Mouse (Mus musculus) neural tube, embryonic 15.5 days (tissue): ENCODE measurements around the gene Triap1. TPM values are rescaled to one million over a fixed set of nuclear protein-coding genes. Genes with fewer than 3 reads are reported as not detected.

Source experiments
- ATAC-seq: fragments of 200-750 bp; cut with Nextera tagmentation; 2 replicates; pipeline ENCODE4 v1.8.0; 2017; ENCODE audit warnings: mild to moderate bottlenecking, moderate TSS enrichment, moderate library complexity; ENCODE audit not compliant: low FRiP score
- H3K27ac ChIP-seq: fragments of 300-500 bp; sonication (generic); replicated peaks from 2 replicates; pipeline ENCODE4 v1.5.1; 2015; ENCODE audit warnings: mild to moderate bottlenecking, inconsistent platforms
- H3K27me3 ChIP-seq: fragments of 300-500 bp; sonication (generic); replicated peaks from 2 replicates; pipeline ENCODE4 v1.6.1; 2015; ENCODE audit warnings: inconsistent platforms
- H3K36me3 ChIP-seq: fragments of 300-500 bp; sonication (generic); 2 replicates; pipeline ENCODE4 v1.6.1; 2015; ENCODE audit warnings: inconsistent platforms
- H3K4me1 ChIP-seq: fragments of 300-500 bp; sonication (generic); 2 replicates; pipeline ENCODE4 v1.6.1; 2015; ENCODE audit warnings: inconsistent platforms
- H3K4me2 ChIP-seq: fragments of 300-500 bp; sonication (generic); 2 replicates; pipeline ENCODE4 v1.6.1; 2015; ENCODE audit warnings: inconsistent platforms, mild to moderate bottlenecking, moderate library complexity
- H3K4me3 ChIP-seq: fragments of 300-500 bp; sonication (generic); replicated peaks from 2 replicates; pipeline ENCODE4 v1.5.1; 2015; ENCODE audit warnings: mild to moderate bottlenecking, inconsistent platforms
- H3K9ac ChIP-seq: fragments of 300-500 bp; sonication (generic); replicated peaks from 2 replicates; pipeline ENCODE4 v1.6.1; 2015; ENCODE audit warnings: mild to moderate bottlenecking, inconsistent platforms
- H3K9me3 ChIP-seq: fragments of 300-500 bp; sonication (generic); replicated peaks from 2 replicates; pipeline ENCODE4 v1.6.1; 2016; ENCODE audit warnings: inconsistent platforms
- WGBS: fragments of 180-500 bp; shearing (Covaris S2); methylation state at CpG from one replicate; pipeline ENCODE4 v1.1.7; 2015; ENCODE audit warnings: mixed read lengths; 5-methylcytosine and 5-hydroxymethylcytosine counted together
- polyA plus RNA-seq: library from polyadenylated mRNA; unstranded; fragments of >200 nt; fragmentation: Nextera tagmentation; extraction: Ambion mirVana; gene quantifications from 2 replicates; pipeline ENCODE4 v1.2.1, GENCODE M21; 2015

Triap1 gene
- polyA plus RNA-seq, 1 experiment from 2014 or later: 56.8 TPM

- WGBS: 12% methylated on average over 36 of the region's 36 CpGs
- peak overlapping the region; percentile 95 for H3K9ac ChIP-seq
- no peaks in the 10 kb centered on the region for H3K27me3 ChIP-seq
- peaks cover 35% of the 10 kb centered on the region for H3K4me1 ChIP-seq
- peak overlapping the region; percentile 77 for H3K4me2 ChIP-seq
- peaks cover 44% of the 10 kb centered on the region for H3K36me3 ChIP-seq
- peak overlapping the region; percentile 91 for H3K27ac ChIP-seq
- peak overlapping the region; percentile 80 for H3K4me3 ChIP-seq
- ATAC-seq: peak; percentile 19
- H3K9me3 ChIP-seq: no peaks in the 10 kb centered on the region
These were observed 515 bp downstream of the Triap1 start for GRCm38 (mm10) chr5:115341314-115342165.

- peaks cover 34% of the 10 kb centered on the region for H3K4me1 ChIP-seq
- H3K4me2 ChIP-seq: peak overlapping the region; percentile 96
- no peak for ATAC-seq
- H3K9me3 ChIP-seq: no peaks in the 10 kb centered on the region
- peak overlapping the region; percentile 88; the same call in 1 of the 2 replicates for H3K9ac ChIP-seq
- H3K36me3 ChIP-seq: peaks cover 39% of the 10 kb centered on the region
- 0% methylated on average over 5 of the region's 5 CpGs for WGBS
- no peak overlapping the region for H3K27ac ChIP-seq
- H3K4me3 ChIP-seq: peak overlapping the region; percentile 93
- H3K27me3 ChIP-seq: no peaks in the 10 kb centered on the region
These were observed 6.5 kb downstream of the Triap1 start for GRCm38 (mm10) chr5:115347564-115347963.

- Histone ChIP-seq H3K27ac (peak within 1 kb of the TSS; percentile 89), H3K27me3 (no peaks in the 10 kb centered on the region), H3K4me3 (peak within 1 kb of the TSS; percentile 93), H3K4me2 (peak within 1 kb of the TSS; percentile 96), H3K4me1 (peaks cover 30% of the 10 kb centered on the region), H3K9ac (peak within 1 kb of the TSS; percentile 88), H3K9me3 (no peaks in the 10 kb centered on the region), H3K36me3 (peaks cover 27% of the 10 kb centered on the region)
- peak; percentile 94 for ATAC-seq
- under 1% methylated on average over 71 of the region's 74 CpGs for WGBS
These were observed 7.7 kb downstream of the Triap1 start, which contains the start of gene Cox6a1 for GRCm38 (mm10) chr5:115348546-115349224. Cox6a1 (minus strand) TSS chr5:115348981.

GRCm38 (mm10) chr5:115349225-115349555, 8.2 kb downstream of the Triap1 start:
- H3K36me3 ChIP-seq: peaks cover 22% of the 10 kb centered on the region
- H3K4me1 ChIP-seq: peaks cover 30% of the 10 kb centered on the region
- H3K4me3 ChIP-seq: peak overlapping the region; percentile 93
- WGBS: under 1% methylated on average over 18 of the region's 18 CpGs
- H3K27me3 ChIP-seq: no peaks in the 10 kb centered on the region
- H3K27ac ChIP-seq: peak overlapping the region; percentile 89
- peak overlapping the region; percentile 75 for H3K9ac ChIP-seq
- H3K9me3 ChIP-seq: no peaks in the 10 kb centered on the region
- peak overlapping the region; percentile 96 for H3K4me2 ChIP-seq
- ATAC-seq: peak; percentile 51

GRCm38 (mm10) chr5:115351348-115351747, 10.3 kb downstream of the Triap1 start:
- no peak for ATAC-seq
- Histone ChIP-seq H3K27ac (no peak overlapping the region), H3K4me1 (peaks cover 27% of the 10 kb centered on the region), H3K36me3 (0 out of 2 replicates have a peak, but pooled peaks cover 2% of the 10 kb centered on the region), H3K4me3 (no peak overlapping the region), H3K4me2 (no peak overlapping the region), H3K9ac (no peak overlapping the region), H3K27me3 (no peaks in the 10 kb centered on the region), H3K9me3 (no peaks in the 10 kb centered on the region)
- WGBS: 80% methylated on average over 5 of the region's 5 CpGs

- H3K9ac ChIP-seq: no peak overlapping the region
- no peaks in the 10 kb centered on the region for H3K27me3 ChIP-seq
- H3K36me3 ChIP-seq: no peaks in the 10 kb centered on the region
- H3K4me1 ChIP-seq: no peaks in the 10 kb centered on the region
- no peaks in the 10 kb centered on the region for H3K9me3 ChIP-seq
- WGBS: 66% methylated on average over 13 of the region's 13 CpGs
- no peak overlapping the region for H3K4me3 ChIP-seq
- ATAC-seq: no peak
- H3K27ac ChIP-seq: no peak overlapping the region
- H3K4me2 ChIP-seq: no peak overlapping the region
These were observed 14.0 kb downstream of the Triap1 start for GRCm38 (mm10) chr5:115355070-115355469.

GRCm38 (mm10) chr5:115358872-115359271, 17.8 kb downstream of the Triap1 start:
- Histone ChIP-seq H3K4me3 (no peak overlapping the region), H3K9me3 (no peaks in the 10 kb centered on the region), H3K4me2 (peak overlapping the region; percentile 21; the same call in 1 of the 2 replicates), H3K27me3 (no peaks in the 10 kb centered on the region), H3K4me1 (no peaks in the 10 kb centered on the region), H3K27ac (no peak overlapping the region), H3K9ac (no peak overlapping the region), H3K36me3 (no peaks in the 10 kb centered on the region)
- ATAC-seq: no peak
- WGBS: 4% methylated on average over 12 of the region's 12 CpGs

- no peaks in the 10 kb centered on the region for H3K27me3 ChIP-seq
- H3K4me3 ChIP-seq: no peak overlapping the region
- no peak for ATAC-seq
- H3K4me1 ChIP-seq: no peaks in the 10 kb centered on the region
- H3K9me3 ChIP-seq: no peaks in the 10 kb centered on the region
- H3K4me2 ChIP-seq: no peak overlapping the region
- WGBS: 84% methylated on average over 8 of the region's 8 CpGs
- no peak overlapping the region for H3K9ac ChIP-seq
- no peaks in the 10 kb centered on the region for H3K36me3 ChIP-seq
- no peak overlapping the region for H3K27ac ChIP-seq
These were observed 18.4 kb downstream of the Triap1 start for GRCm38 (mm10) chr5:115359438-115359837.

- WGBS: 55% methylated on average over 5 of the region's 5 CpGs
These were observed 18.9 kb downstream of the Triap1 start for GRCm38 (mm10) chr5:115359851-115360372.

GRCm38 (mm10) chr5:115362216-115362615, 21.2 kb downstream of the Triap1 start:
- H3K9ac ChIP-seq: no peak overlapping the region
- H3K4me2 ChIP-seq: no peak overlapping the region
- H3K4me1 ChIP-seq: no peaks in the 10 kb centered on the region
- 23% methylated on average over 7 of the region's 7 CpGs for WGBS
- H3K4me3 ChIP-seq: no peak overlapping the region
- H3K27me3 ChIP-seq: no peaks in the 10 kb centered on the region
- H3K9me3 ChIP-seq: no peaks in the 10 kb centered on the region
- ATAC-seq: no peak
- no peak overlapping the region for H3K27ac ChIP-seq
- H3K36me3 ChIP-seq: no peaks in the 10 kb centered on the region

More at GRCm38 (mm10) chr5:115359851-115360372, 18.9 kb downstream of the Triap1 start:
- H3K4me3 ChIP-seq: no peak overlapping the region
- no peaks in the 10 kb centered on the region for H3K4me1 ChIP-seq
- ATAC-seq: no peak
- H3K4me2 ChIP-seq: no peak overlapping the region
- H3K27me3 ChIP-seq: no peaks in the 10 kb centered on the region
- H3K9ac ChIP-seq: no peak overlapping the region
- H3K27ac ChIP-seq: no peak overlapping the region
- H3K9me3 ChIP-seq: no peaks in the 10 kb centered on the region
- no peaks in the 10 kb centered on the region for H3K36me3 ChIP-seq

- Histone ChIP-seq H3K9ac (no peak overlapping the region), H3K27me3 (no peaks in the 10 kb centered on the region), H3K9me3 (no peaks in the 10 kb centered on the region), H3K4me2 (no peak overlapping the region; the same call in 1 of the 2 replicates), H3K36me3 (no peaks in the 10 kb centered on the region), H3K4me3 (no peak overlapping the region), H3K27ac (no peak overlapping the region; the same call in 1 of the 2 replicates), H3K4me1 (no peaks in the 10 kb centered on the region)
- 11% methylated on average over 19 of the region's 19 CpGs for WGBS
- ATAC-seq: no peak
These were observed 22.0 kb downstream of the Triap1 start for GRCm38 (mm10) chr5:115362819-115363714.
